Mouse (Mus musculus) embryo, embryonic 9.5 days (tissue): ENCODE measurements around the gene Slc29a4.

Experiments used
- DNase-seq: peaks from one replicate; pipeline ENCODE4 v3.0.0-alpha.2; 2017; ENCODE audit errors: extremely low spot score

Slc29a4 gene

GRCm38 (mm10) chr5:142739941-142740340 lies 47.6 kb downstream of the Slc29a4 start:
- DNase-seq = no peak

- no peak for DNase-seq
These were observed 54.8 kb downstream of the Slc29a4 start for GRCm38 (mm10) chr5:142747026-142747629.

GRCm38 (mm10) chr5:142750173-142750572 lies 57.9 kb downstream of the Slc29a4 start:
- DNase-seq = no peak

- DNase-seq = no peak
These were observed 59.9 kb downstream of the Slc29a4 start for GRCm38 (mm10) chr5:142752241-142752640.

GRCm38 (mm10) chr5:142759786-142760185 lies 67.5 kb downstream of the Slc29a4 start:
- no peak for DNase-seq

DNA sequence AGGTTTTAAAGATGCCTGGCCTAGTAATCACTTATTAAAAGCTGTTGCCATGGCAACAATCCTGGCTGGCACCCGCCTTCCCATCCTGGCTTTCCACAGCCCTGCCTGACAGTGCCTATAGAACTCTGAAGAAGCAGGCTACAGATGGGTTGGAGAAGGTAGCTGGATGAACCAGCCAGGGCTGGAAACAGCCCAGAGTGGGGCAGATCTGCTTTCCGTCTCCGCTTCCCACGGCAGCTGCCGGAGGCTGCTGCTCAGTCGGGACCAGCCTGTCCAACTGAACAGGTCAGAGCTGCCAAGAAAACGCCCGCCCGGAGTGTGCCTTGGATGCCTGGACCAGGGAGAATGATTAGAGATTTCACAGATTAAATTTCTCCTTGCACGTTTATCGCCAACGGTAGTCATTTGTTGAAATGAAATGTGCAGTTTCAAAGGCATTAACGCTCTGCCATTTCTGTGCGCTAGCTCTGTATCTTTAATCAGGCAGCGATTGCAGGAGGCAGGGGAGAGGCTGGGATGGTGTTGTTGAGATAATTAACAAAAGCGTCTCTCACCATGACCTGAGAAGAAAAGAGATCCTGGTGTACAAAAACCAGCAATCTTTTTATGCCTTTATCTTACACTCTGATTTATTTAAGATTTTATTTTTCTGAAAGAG lies 69.1 kb downstream of the Slc29a4 start:
- no peak for DNase-seq

- no peak for DNase-seq
These were observed 69.9 kb downstream of the Slc29a4 start for GRCm38 (mm10) chr5:142762082-142762807.

GRCm38 (mm10) chr5:142764306-142764705 lies 72.0 kb downstream of the Slc29a4 start:
- no peak for DNase-seq

GRCm38 (mm10) chr5:142764889-142765288 lies 72.6 kb downstream of the Slc29a4 start:
- DNase-seq = no peak

- no peak for DNase-seq
These were observed 74.4 kb downstream of the Slc29a4 start for GRCm38 (mm10) chr5:142766708-142767107.

GRCm38 (mm10) chr5:142767937-142768336 lies 75.6 kb downstream of the Slc29a4 start:
- DNase-seq = peak; percentile 66

GRCm38 (mm10) chr5:142768352-142769267 lies 76.3 kb downstream of the Slc29a4 start:
- peak; percentile 17 for DNase-seq

DNA sequence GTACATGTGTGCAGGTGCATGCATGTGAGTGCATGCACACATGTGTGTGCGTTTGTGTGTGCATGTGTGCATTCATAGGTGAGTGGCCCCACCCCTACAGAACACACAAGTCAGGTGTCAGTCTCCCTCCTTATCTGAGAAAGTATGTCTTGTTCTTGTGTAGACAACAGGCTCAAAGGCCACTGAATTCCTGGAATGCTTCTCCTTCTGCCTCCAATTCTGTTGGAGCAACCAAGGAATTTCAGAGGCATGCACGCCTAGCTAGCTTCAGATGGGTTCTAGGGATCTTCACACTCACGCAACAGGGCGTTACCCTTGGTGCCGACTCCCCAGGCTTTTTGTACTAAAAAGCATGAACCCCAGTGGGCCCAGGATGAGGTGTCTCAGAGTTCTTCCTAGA lies 77.3 kb downstream of the Slc29a4 start:
- no peak for DNase-seq

DNA sequence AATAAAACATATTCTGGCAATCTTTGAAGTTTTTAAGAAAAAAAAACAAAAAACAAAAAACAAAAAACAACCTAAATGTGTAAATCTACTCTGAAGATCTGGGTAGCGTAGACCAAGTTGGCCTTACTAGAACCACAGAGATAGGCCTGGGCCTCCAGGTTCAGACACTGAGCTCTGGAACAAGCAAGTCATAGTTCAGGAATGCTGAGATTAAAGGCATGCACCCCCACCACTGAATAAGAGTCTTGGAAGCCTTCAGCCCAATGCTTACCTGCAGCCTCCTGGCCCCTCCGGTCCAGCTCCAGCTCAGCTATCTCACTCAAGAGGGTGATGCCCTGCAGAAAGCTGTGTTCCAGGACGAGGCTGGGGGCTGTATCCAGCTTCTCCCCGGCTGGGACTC lies 78.7 kb downstream of the Slc29a4 start:
- no peak for DNase-seq

- DNase-seq = no peak
These were observed 79.7 kb downstream of the Slc29a4 start for GRCm38 (mm10) chr5:142771964-142772363.
